In genomic region chr2:74704393-74704998, GRCm38 (mm10) we compare ENCODE assay signal across 8 mouse cellular contexts. TPM values are rescaled to one million over a fixed set of nuclear protein-coding genes. Genes with fewer than 3 reads are reported as not detected.
DNase-seq lines count a peak whose midpoint lies in the region; ATAC-seq and TF ChIP-seq lines count a peak whose summit lies in the region.

Gene Hoxd8 (plus strand): TSS chr2:74704615.

- no peak for TF ChIP-seq POLR2A in embryonic fibroblast, embryonic 13.5 days (IDR thresholded peaks at IDR 0.05; ENCODE audit: low read depth, low read length)

- DNase-seq in lung, postnatal 10 days: peak; percentile 35
- DNase-seq in lung, postnatal 36 days: no peak
- no peak for DNase-seq in liver, embryonic 14.5 days (ENCODE audit: low read depth in 3 of 3, low spot score in 3 of 3)
- DNase-seq in testis, postnatal 10 days (ENCODE audit: low spot score): peak; percentile 89
- no peak for DNase-seq in right cerebral cortex, adult 18-20 months

- H3K4me2 ChIP-seq in hindbrain, embryonic 16.5 days (ENCODE audit: low read length): peak within 1 kb of the TSS; percentile 55
- peak within 1 kb of the TSS; percentile 47 for H3K4me2 ChIP-seq in liver, embryonic 14.5 days (ENCODE audit: low read depth)

- H3K36me3 ChIP-seq in hindbrain, embryonic 16.5 days (ENCODE audit: control insufficient read depth, insufficient read depth, low read length): no peaks in the 10 kb centered on the region
- H3K36me3 ChIP-seq in liver, embryonic 14.5 days (replicated peaks; ENCODE audit: control insufficient read depth, insufficient read depth, low read depth): no peaks in the 10 kb centered on the region

- H3K9me3 ChIP-seq in hindbrain, embryonic 16.5 days (ENCODE audit: control insufficient read depth, low read length): no peaks in the 10 kb centered on the region
- no peaks in the 10 kb centered on the region for H3K9me3 ChIP-seq in liver, embryonic 14.5 days (ENCODE audit: control insufficient read depth, low read length)

- TF ChIP-seq EP300 in liver, embryonic 14.5 days (IDR thresholded peaks at IDR 0.05; ENCODE audit: low read depth): no peak

- H3K4me3 ChIP-seq in embryonic fibroblast, embryonic 13.5 days (ENCODE audit: insufficient read depth, low read length): peak within 1 kb of the TSS; percentile 33
- peak within 1 kb of the TSS; percentile 41 for H3K4me3 ChIP-seq in hindbrain, embryonic 16.5 days (ENCODE audit: low read length)
- H3K4me3 ChIP-seq in liver, embryonic 14.5 days (ENCODE audit: insufficient read depth in 1 of 2, low read depth in 2 of 2, low read length in 2 of 2): peak within 1 kb of the TSS in 1 of 2 experiments; percentile 11; a peak in 2 of 4 replicates

- H3K4me1 ChIP-seq in embryonic fibroblast, embryonic 13.5 days (ENCODE audit: control insufficient read depth, insufficient read depth, low read length): no peaks in the 10 kb centered on the region
- peaks cover 10% of the 10 kb centered on the region for H3K4me1 ChIP-seq in hindbrain, embryonic 16.5 days (ENCODE audit: control insufficient read depth, insufficient read depth, low read depth, low read length)
- no peaks in the 10 kb centered on the region for H3K4me1 ChIP-seq in liver, embryonic 14.5 days (replicated peaks; ENCODE audit: control insufficient read depth in 2 of 2, insufficient read depth in 2 of 2, low read length in 1 of 2)

- under 1% methylated on average over 28 of the region's 52 CpGs for WGBS in hindbrain, embryonic 16.5 days
- under 1% methylated on average over 44 of the region's 52 CpGs for WGBS in liver, embryonic 14.5 days (ENCODE audit: insufficient replicate concordance)

- H3K27ac ChIP-seq in embryonic fibroblast, embryonic 13.5 days (ENCODE audit: insufficient read depth, low read length): peak within 1 kb of the TSS; percentile 41; the same call in 1 of the 2 replicates
- no peak within 1 kb of the TSS for H3K27ac ChIP-seq in hindbrain, embryonic 16.5 days (ENCODE audit: low read depth, low read length)
- no peak within 1 kb of the TSS for H3K27ac ChIP-seq in liver, embryonic 14.5 days

- peaks cover 53% of the 10 kb centered on the region for H3K27me3 ChIP-seq in hindbrain, embryonic 16.5 days (replicated peaks; ENCODE audit: control insufficient read depth, insufficient read depth, low read length)
- H3K27me3 ChIP-seq in liver, embryonic 14.5 days (ENCODE audit: control insufficient read depth, insufficient read depth, low read length): peaks cover 96% of the 10 kb centered on the region

- no peak for TF ChIP-seq CTCF in embryonic fibroblast, embryonic 13.5 days (IDR thresholded peaks at IDR 0.05; ENCODE audit: borderline replicate concordance, insufficient read depth, low read length)
- no peak for TF ChIP-seq CTCF in liver, embryonic 14.5 days (IDR thresholded peaks at IDR 0.05; ENCODE audit: low read depth)

- H3K9ac ChIP-seq in hindbrain, embryonic 16.5 days (ENCODE audit: low read depth, low read length): peak within 1 kb of the TSS; percentile 43
- H3K9ac ChIP-seq in liver, embryonic 14.5 days (replicated peaks): no peak within 1 kb of the TSS

- ATAC-seq in hindbrain, embryonic 16.5 days: no peak; the same call in 1 of the 2 replicates
- ATAC-seq in liver, embryonic 14.5 days (ENCODE audit: insufficient read depth): no peak
- no peak for ATAC-seq in inflammation-experienced regulatory T-cells, adult 6 months

RNA-seq across cellular contexts. Expression of gene Hoxd8, which starts in this region (rescaled TPM):
- polyA plus RNA-seq in embryonic fibroblast, embryonic 13.5 days (2011; ENCODE audit: insufficient read length, low read depth, missing spikeins): 9.9 and 16.5 TPM in 2 replicates
- 0.66 and 1.1 TPM in 2 replicates for polyA plus RNA-seq in hindbrain, embryonic 16.5 days (2015; fragmentation: Nextera tagmentation; extraction: Ambion mirVana)
- polyA plus RNA-seq in liver, embryonic 14.5 days (2012; rRNA removed): 0.02 and 0.04 TPM in 2 replicates
- polyA plus RNA-seq in liver, embryonic 14.5 days (2014; fragmentation: Nextera tagmentation; extraction: Ambion mirVana): 0.06 TPM in 1 of 2 replicates, not detected in the other
- not detected for polyA plus RNA-seq in inflammation-experienced regulatory T-cells, adult 6 months (2017; shearing (Covaris generic))

Comparison
In these comparisons a context has a peak if more than half of its experiments do, and no peak if none do; other contexts are left out.
1. DNase-seq: peak in lung, postnatal 10 days (single experiment) and testis, postnatal 10 days (single experiment); none in lung, postnatal 36 days (single experiment), liver, embryonic 14.5 days (0 of 3) and right cerebral cortex, adult 18-20 months (single experiment).